Mouse (Mus musculus) bone marrow, adult 2 months (tissue): Measurements from ENCODE around the gene Strn4.

ENCODE experiments used
- CTCF ChIP-seq: fragments of 200-500 bp; IDR thresholded peaks from 2 replicates; pipeline ENCODE4 v1.5.1; 2011; ENCODE audit warnings: low read length, control low read depth; ENCODE audit not compliant: control insufficient read depth, insufficient read depth
- POLR2A ChIP-seq: fragments of 200-500 bp; IDR thresholded peaks from 2 replicates; pipeline ENCODE4 v1.6.1; 2011; ENCODE audit warnings: low read depth, mild to moderate bottlenecking, control low read depth, low read length, borderline replicate concordance; ENCODE audit not compliant: control insufficient read depth

- TF ChIP-seq CTCF (no peak), POLR2A (no peak)
Observed at GRCm38 (mm10) chr7:16810920-16811648, 4.6 kb upstream of the Strn4 start.
